In the genomic region with DNA sequence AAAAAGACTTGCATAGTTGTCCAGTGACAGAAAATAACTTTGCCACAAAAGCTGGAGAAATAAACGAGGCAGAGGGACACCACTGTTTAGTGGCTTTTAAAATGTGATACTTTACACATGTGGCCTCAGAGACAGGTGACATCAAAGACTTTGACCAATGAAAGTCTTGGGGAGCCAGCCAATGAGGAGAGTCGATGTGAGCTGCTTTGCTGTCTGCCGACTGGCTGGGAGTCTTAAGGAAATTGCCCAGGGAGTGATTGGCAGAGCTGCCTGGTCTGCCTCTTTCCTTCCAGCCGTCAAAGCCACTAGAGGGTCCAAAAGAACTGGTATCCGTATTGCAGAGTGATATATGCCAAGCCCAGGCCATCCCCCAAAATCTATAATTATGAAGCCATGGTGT, we compare ENCODE assay signal across 22 mouse cellular contexts. TPM values are rescaled to one million over a fixed set of nuclear protein-coding genes. Genes with fewer than 3 reads are reported as not detected.
DNase-seq lines count a peak whose midpoint lies in the region; ATAC-seq and TF ChIP-seq lines count a peak whose summit lies in the region.
"Had no signal": no experiment of that assay in that cellular context is flagged by ENCODE, and none has a peak within 500 bp of the region (broad histone marks: within the 10 kb centered on the region; RNA-seq: fewer than 3 reads in every experiment).

No protein-coding gene starts in this region.

- WGBS in embryonic facial prominence, embryonic 10.5 days = 30% methylated on average over 5 of the region's 5 CpGs
- 25% methylated on average over 5 of the region's 5 CpGs for WGBS in liver, embryonic 12.5 days (ENCODE audit: insufficient replicate concordance)

- no peak overlapping the region for H3K9ac ChIP-seq in liver, embryonic 12.5 days
- H3K9ac ChIP-seq: forebrain, postnatal 0 days; hindbrain, embryonic 12.5 days; liver, embryonic 15.5 days; midbrain, embryonic 15.5 days; neural tube, embryonic 15.5 days had no signal

- H3K27me3 ChIP-seq in embryonic facial prominence, embryonic 10.5 days (replicated peaks; ENCODE audit: low read depth, poor library complexity, severe bottlenecking) = 0 out of 2 replicates have a peak, but pooled peaks cover 9% of the 10 kb centered on the region
- H3K27me3 ChIP-seq in liver, embryonic 12.5 days (replicated peaks) = peaks cover 16% of the 10 kb centered on the region
- H3K27me3 ChIP-seq: liver, embryonic 15.5 days; midbrain, embryonic 15.5 days; neural tube, embryonic 15.5 days had no signal

- H3K4me1 ChIP-seq in embryonic facial prominence, embryonic 10.5 days = peaks cover 32% of the 10 kb centered on the region
- H3K4me1 ChIP-seq in liver, embryonic 12.5 days = peaks cover 21% of the 10 kb centered on the region

- no peak for ATAC-seq in liver, embryonic 12.5 days
- ATAC-seq: forebrain, postnatal 0 days; midbrain, embryonic 15.5 days had no signal

- H3K36me3 ChIP-seq in embryonic facial prominence, embryonic 10.5 days (replicated peaks) = peaks cover 5% of the 10 kb centered on the region
- H3K36me3 ChIP-seq in liver, embryonic 12.5 days = peaks cover 6% of the 10 kb centered on the region

- H3K27ac ChIP-seq in layer of hippocampus, adult 2 months = peak overlapping the region; percentile 28; the same call in 1 of the 2 replicates
- no peak overlapping the region for H3K27ac ChIP-seq in embryonic facial prominence, embryonic 10.5 days (replicated peaks)
- no peak overlapping the region for H3K27ac ChIP-seq in liver, embryonic 12.5 days
- H3K27ac ChIP-seq: forebrain, embryonic 10.5 days; hindbrain, embryonic 12.5 days; liver, embryonic 15.5 days; midbrain, embryonic 15.5 days; neural tube, embryonic 15.5 days had no signal

- H3K4me2 ChIP-seq in liver, embryonic 12.5 days = no peak overlapping the region
- H3K4me2 ChIP-seq: heart, embryonic 11.5 days; hindbrain, embryonic 12.5 days; liver, embryonic 15.5 days; midbrain, embryonic 15.5 days; neural tube, embryonic 15.5 days had no signal

- no peak overlapping the region for H3K4me3 ChIP-seq in layer of hippocampus, adult 2 months
- no peak overlapping the region for H3K4me3 ChIP-seq in embryonic facial prominence, embryonic 10.5 days
- no peak overlapping the region for H3K4me3 ChIP-seq in liver, embryonic 12.5 days
- H3K4me3 ChIP-seq: forebrain, embryonic 10.5 days; hindbrain, embryonic 12.5 days; liver, embryonic 15.5 days; midbrain, embryonic 15.5 days; neural tube, embryonic 15.5 days had no signal

- DNase-seq in layer of hippocampus, adult 2 months (ENCODE audit: low spot score in 2 of 2) = no peak
- DNase-seq in layer of hippocampus, postnatal 14 days (ENCODE audit: low spot score in 2 of 2) = no peak
- peak; percentile 48 for DNase-seq in A20 (ENCODE audit: low read depth, low spot score)
- peak; percentile 32 for DNase-seq in MEL-GATA-1-ER (ENCODE audit: extremely low read depth, low read depth)
- DNase-seq in embryonic facial prominence, embryonic 10.5 days (ENCODE audit: low spot score) = peak; percentile 25
- no peak for DNase-seq in adrenal gland, adult 2 months
- DNase-seq: forebrain, postnatal 0 days; heart, postnatal 10 days; right cerebral cortex, postnatal 4 days had no signal

- no peaks in the 10 kb centered on the region for H3K9me3 ChIP-seq in embryonic facial prominence, embryonic 10.5 days
- no peaks in the 10 kb centered on the region for H3K9me3 ChIP-seq in liver, embryonic 12.5 days (replicated peaks)
- H3K9me3 ChIP-seq: forebrain, embryonic 10.5 days; hindbrain, embryonic 12.5 days; liver, embryonic 15.5 days; midbrain, embryonic 15.5 days; neural tube, embryonic 15.5 days had no signal

- no peak for TF ChIP-seq CTCF in layer of hippocampus, adult 2 months (conservative IDR thresholded peaks at IDR 0.05)

RNA-seq across cellular contexts. Expression of a gene that starts 4.4 kb away (rescaled TPM):
- total RNA-seq in layer of hippocampus, adult 2 months (2021) = 10 to 100 TPM; 52.2 to 52.8 TPM
- total RNA-seq in layer of hippocampus, postnatal 14 days (2021) = 10 to 100 TPM; 43.8 to 45.6 TPM
- polyA plus RNA-seq in embryonic facial prominence, embryonic 10.5 days (2016; fragmentation: Nextera tagmentation; extraction: Ambion mirVana) = 7.1 and 8.4 TPM in 2 replicates
- 100 to 1,000 TPM; 235 to 249 TPM for total RNA-seq in adrenal gland, adult 2 months (2021)
- 733 and 890 TPM in 2 replicates for polyA plus RNA-seq in adrenal gland, adult 2 months (2012; rRNA removed)
- 6.0 and 6.6 TPM in 2 replicates for polyA plus RNA-seq in liver, embryonic 12.5 days (2016; fragmentation: Nextera tagmentation; extraction: Ambion mirVana)

RNA-seq across cellular contexts. Expression of a gene that starts 11.9 kb away (rescaled TPM):
- 10 to 100 TPM; 61.7 to 65.1 TPM for total RNA-seq in layer of hippocampus, adult 2 months (2021)
- 10 to 100 TPM; 68.1 to 69.9 TPM for total RNA-seq in layer of hippocampus, postnatal 14 days (2021)
- 247 and 259 TPM in 2 replicates for polyA plus RNA-seq in embryonic facial prominence, embryonic 10.5 days (2016; fragmentation: Nextera tagmentation; extraction: Ambion mirVana)
- 100 to 1,000 TPM; 145 to 164 TPM for total RNA-seq in adrenal gland, adult 2 months (2021)
- 183 and 185 TPM in 2 replicates for polyA plus RNA-seq in adrenal gland, adult 2 months (2012; rRNA removed)
- 186 and 198 TPM in 2 replicates for polyA plus RNA-seq in liver, embryonic 12.5 days (2016; fragmentation: Nextera tagmentation; extraction: Ambion mirVana)

RNA-seq across cellular contexts. Expression of a gene that starts 19.8 kb away (rescaled TPM):
- not detected for total RNA-seq in layer of hippocampus, adult 2 months (2021)
- total RNA-seq in layer of hippocampus, postnatal 14 days (2021) = not detected
- 0.29 and 0.41 TPM in 2 replicates for polyA plus RNA-seq in embryonic facial prominence, embryonic 10.5 days (2016; fragmentation: Nextera tagmentation; extraction: Ambion mirVana)
- under 1 TPM in 1 of 2 experiments, not detected in 1; 0.10 TPM for total RNA-seq in adrenal gland, adult 2 months (2021)
- 0.03 and 0.04 TPM in 2 replicates for polyA plus RNA-seq in adrenal gland, adult 2 months (2012; rRNA removed)
- polyA plus RNA-seq in liver, embryonic 12.5 days (2016; fragmentation: Nextera tagmentation; extraction: Ambion mirVana) = 0.04 and 0.07 TPM in 2 replicates
- total RNA-seq: adrenal gland, postnatal 4 days; forebrain, postnatal 0 days; heart, postnatal 10 days; layer of hippocampus, postnatal 25 days; left cerebral cortex, postnatal 25 days; megakaryocyte, adult 5-6 weeks had no signal
- polyA plus RNA-seq: gonadal fat pad, adult 2 months had no signal

RNA-seq across cellular contexts. Expression of a gene that starts 39.7 kb away (rescaled TPM):
- 10 to 100 TPM; 36.8 to 38.5 TPM for total RNA-seq in layer of hippocampus, adult 2 months (2021)
- 10 to 100 TPM; 50.0 to 53.3 TPM for total RNA-seq in layer of hippocampus, postnatal 14 days (2021)
- 0.30 and 0.44 TPM in 2 replicates for polyA plus RNA-seq in embryonic facial prominence, embryonic 10.5 days (2016; fragmentation: Nextera tagmentation; extraction: Ambion mirVana)
- total RNA-seq in adrenal gland, adult 2 months (2021) = 1 to 10 TPM; 1.2 to 1.9 TPM
- 1.4 and 2.0 TPM in 2 replicates for polyA plus RNA-seq in adrenal gland, adult 2 months (2012; rRNA removed)
- polyA plus RNA-seq in liver, embryonic 12.5 days (2016; fragmentation: Nextera tagmentation; extraction: Ambion mirVana) = 0.04 TPM in 1 of 2 replicates, not detected in the other
- polyA plus RNA-seq: kidney, embryonic 14.5 days; liver, embryonic 15.5 days had no signal

Comparison
In these comparisons a context has a peak if more than half of its experiments do, and no peak if none do; other contexts are left out.
1. DNase-seq: peak in A20 (single experiment), MEL-GATA-1-ER (single experiment) and embryonic facial prominence, embryonic 10.5 days (single experiment); none in layer of hippocampus, adult 2 months (0 of 2), layer of hippocampus, postnatal 14 days (0 of 2) and adrenal gland, adult 2 months (single experiment).
2. RNA of a gene that starts 4.4 kb away (total RNA-seq): 235 to 249 TPM in adrenal gland, adult 2 months; 52.2 to 52.8 TPM in layer of hippocampus, adult 2 months and 43.8 to 45.6 TPM in layer of hippocampus, postnatal 14 days; every median in the first group is over 4 times any median in the second.